Mouse (Mus musculus): ENCODE results near the gene Rpusd4. TPM values are rescaled to one million over a fixed set of nuclear protein-coding genes. Genes with fewer than 3 reads are reported as not detected.
A peak's percentile ranks its signal among the peaks of the same experiment; 100 is the strongest.

The Rpusd4 gene
- polyA plus RNA-seq, 1 experiment from 2014 or later = 16.0 TPM

- H3K4me2 ChIP-seq (replicated peaks; ENCODE audit: low read depth) = no peak overlapping the region
- ATAC-seq (ENCODE audit: low FRiP score, low TSS enrichment) (peak; percentile 33; the same call in 1 of the 2 replicates), DNase-seq (ENCODE audit: low spot score) (peak; percentile 49)
- H3K36me3 ChIP-seq (ENCODE audit: control insufficient read depth, insufficient read depth, low read length) = no peaks in the 10 kb centered on the region
- no peaks in the 10 kb centered on the region for H3K9me3 ChIP-seq (ENCODE audit: control insufficient read depth, low read length)
- H3K27ac ChIP-seq (replicated peaks) = peak overlapping the region; percentile 69
- peaks cover 9% of the 10 kb centered on the region for H3K4me1 ChIP-seq (replicated peaks; ENCODE audit: control insufficient read depth, insufficient read depth)
- 64% methylated on average over 9 of the region's 9 CpGs for WGBS
- H3K4me3 ChIP-seq (ENCODE audit: low read depth, low read length) = no peak overlapping the region
- H3K27me3 ChIP-seq (ENCODE audit: control insufficient read depth, insufficient read depth, low read length) = no peaks in the 10 kb centered on the region
- TF ChIP-seq CTCF (IDR thresholded peaks at IDR 0.05; ENCODE audit: low read depth) (no peak), EP300 (optimal IDR thresholded peaks at IDR 0.05) (no peak)
- H3K9ac ChIP-seq (ENCODE audit: low read length) = no peak overlapping the region
Observed at GRCm38 (mm10) chr9:35317233-35317980, 49.7 kb downstream of the Rpusd4 start.

- no peak overlapping the region for H3K4me3 ChIP-seq (ENCODE audit: low read depth, low read length)
- H3K4me1 ChIP-seq (replicated peaks; ENCODE audit: control insufficient read depth, insufficient read depth) = peaks cover 9% of the 10 kb centered on the region; the same call in 1 of the 2 replicates
- DNase-seq (ENCODE audit: low spot score) (peak; percentile 69), ATAC-seq (ENCODE audit: low FRiP score, low TSS enrichment) (peak; percentile 62)
- H3K9me3 ChIP-seq (ENCODE audit: control insufficient read depth, low read length) = no peaks in the 10 kb centered on the region
- no peak overlapping the region for H3K27ac ChIP-seq (replicated peaks)
- H3K27me3 ChIP-seq (ENCODE audit: control insufficient read depth, insufficient read depth, low read length) = no peaks in the 10 kb centered on the region
- 24% methylated on average over 9 of the region's 9 CpGs for WGBS
- no peak for TF ChIP-seq EP300 (optimal IDR thresholded peaks at IDR 0.05)
- no peaks in the 10 kb centered on the region for H3K36me3 ChIP-seq (ENCODE audit: control insufficient read depth, insufficient read depth, low read length)
- no peak overlapping the region for H3K4me2 ChIP-seq (replicated peaks; ENCODE audit: low read depth)
- no peak overlapping the region for H3K9ac ChIP-seq (ENCODE audit: low read length)
Observed at GRCm38 (mm10) chr9:35318537-35319172, 51.0 kb downstream of the Rpusd4 start.

- no peak overlapping the region for H3K4me2 ChIP-seq (replicated peaks; ENCODE audit: low read depth)
- H3K4me1 ChIP-seq (replicated peaks; ENCODE audit: control insufficient read depth, insufficient read depth) = peaks cover 9% of the 10 kb centered on the region; the same call in 1 of the 2 replicates
- no peak overlapping the region for H3K27ac ChIP-seq (replicated peaks)
- H3K9ac ChIP-seq (ENCODE audit: low read length) = no peak overlapping the region
- TF ChIP-seq CTCF (IDR thresholded peaks at IDR 0.05; ENCODE audit: low read depth) (no peak), EP300 (optimal IDR thresholded peaks at IDR 0.05) (no peak)
- WGBS = 84% methylated on average over 4 of the region's 4 CpGs
- H3K36me3 ChIP-seq (ENCODE audit: control insufficient read depth, insufficient read depth, low read length) = no peaks in the 10 kb centered on the region
- no peaks in the 10 kb centered on the region for H3K27me3 ChIP-seq (ENCODE audit: control insufficient read depth, insufficient read depth, low read length)
- H3K4me3 ChIP-seq (ENCODE audit: low read depth, low read length) = no peak overlapping the region
- ATAC-seq (ENCODE audit: low FRiP score, low TSS enrichment) (no peak), DNase-seq (ENCODE audit: low spot score) (no peak)
- H3K9me3 ChIP-seq (ENCODE audit: control insufficient read depth, low read length) = no peaks in the 10 kb centered on the region
Observed at GRCm38 (mm10) chr9:35320288-35320687, 52.6 kb downstream of the Rpusd4 start.

GRCm38 (mm10) chr9:35323974-35324373, 56.3 kb downstream of the Rpusd4 start:
- H3K9me3 ChIP-seq (ENCODE audit: control insufficient read depth, low read length) = no peaks in the 10 kb centered on the region
- DNase-seq (ENCODE audit: low spot score) (no peak), ATAC-seq (ENCODE audit: low FRiP score, low TSS enrichment) (no peak)
- H3K27ac ChIP-seq (replicated peaks) = no peak overlapping the region
- H3K9ac ChIP-seq (ENCODE audit: low read length) = no peak overlapping the region
- 58% methylated on average over 4 of the region's 4 CpGs for WGBS
- H3K4me3 ChIP-seq (ENCODE audit: low read depth, low read length) = no peak overlapping the region
- no peak overlapping the region for H3K4me2 ChIP-seq (replicated peaks; ENCODE audit: low read depth)
- no peak for TF ChIP-seq EP300 (optimal IDR thresholded peaks at IDR 0.05)
- no peak for TF ChIP-seq CTCF (IDR thresholded peaks at IDR 0.05; ENCODE audit: low read depth)
- H3K27me3 ChIP-seq (ENCODE audit: control insufficient read depth, insufficient read depth, low read length) = no peaks in the 10 kb centered on the region
- H3K36me3 ChIP-seq (ENCODE audit: control insufficient read depth, insufficient read depth, low read length) = no peaks in the 10 kb centered on the region
- no peaks in the 10 kb centered on the region for H3K4me1 ChIP-seq (replicated peaks; ENCODE audit: control insufficient read depth, insufficient read depth)

- WGBS = 62% methylated on average over 2 of the region's 2 CpGs
- Histone ChIP-seq H3K27me3 (ENCODE audit: control insufficient read depth, insufficient read depth, low read length) (no peaks in the 10 kb centered on the region), H3K27ac (replicated peaks) (no peak overlapping the region), H3K9ac (ENCODE audit: low read length) (no peak overlapping the region), H3K36me3 (ENCODE audit: control insufficient read depth, insufficient read depth, low read length) (no peaks in the 10 kb centered on the region), H3K4me3 (ENCODE audit: low read depth, low read length) (no peak overlapping the region), H3K4me2 (replicated peaks; ENCODE audit: low read depth) (no peak overlapping the region), H3K4me1 (replicated peaks; ENCODE audit: control insufficient read depth, insufficient read depth) (no peaks in the 10 kb centered on the region), H3K9me3 (ENCODE audit: control insufficient read depth, low read length) (no peaks in the 10 kb centered on the region)
- 0 out of 2 replicates have a peak, but pooled peaks have one; percentile 6 for ATAC-seq (ENCODE audit: low FRiP score, low TSS enrichment)
- DNase-seq (ENCODE audit: low spot score) = no peak
- TF ChIP-seq EP300 (optimal IDR thresholded peaks at IDR 0.05) = no peak
Observed at GRCm38 (mm10) chr9:35324571-35324970, 56.9 kb downstream of the Rpusd4 start.
